ENCODE assay signal across 8 mouse cellular contexts in genomic region chr2:90490279-90491046, GRCm38 (mm10).
A peak's percentile ranks its signal among the peaks of the same experiment; 100 is the strongest.
DNase-seq lines count a peak whose midpoint lies in the region; ATAC-seq and TF ChIP-seq lines count a peak whose summit lies in the region.

No protein-coding gene starts in this region.

- no peak overlapping the region for H3K27ac ChIP-seq in midbrain, embryonic 11.5 days (ENCODE audit: low read depth, low read length)
- no peak overlapping the region for H3K27ac ChIP-seq in midbrain, embryonic 10.5 days (replicated peaks)
- H3K27ac ChIP-seq in stomach, postnatal 0 days (replicated peaks) = peak overlapping the region; percentile 45

- intact Hi-C loops in left cerebral cortex, postnatal 14 days (cut with DNase I) = no loop called here

- no peak overlapping the region for H3K4me2 ChIP-seq in midbrain, embryonic 11.5 days
- H3K4me2 ChIP-seq in stomach, postnatal 0 days (replicated peaks; ENCODE audit: low read depth) = peak overlapping the region; percentile 23; the same call in 1 of the 2 replicates

- H3K4me1 ChIP-seq in midbrain, embryonic 11.5 days (ENCODE audit: control insufficient read depth, insufficient read depth, low read length) = peaks cover 9% of the 10 kb centered on the region
- peaks cover 36% of the 10 kb centered on the region for H3K4me1 ChIP-seq in midbrain, embryonic 10.5 days
- H3K4me1 ChIP-seq in megakaryocyte, embryonic 14.5 days = peaks cover 100% of the 10 kb centered on the region
- peaks cover 7% of the 10 kb centered on the region; the same call in 1 of the 2 replicates for H3K4me1 ChIP-seq in stomach, postnatal 0 days (replicated peaks; ENCODE audit: control insufficient read depth, insufficient read depth)

- no peak overlapping the region for H3K4me3 ChIP-seq in midbrain, embryonic 11.5 days (ENCODE audit: low read depth, low read length)
- H3K4me3 ChIP-seq in midbrain, embryonic 10.5 days = no peak overlapping the region
- peak overlapping the region; percentile 87 for H3K4me3 ChIP-seq in megakaryocyte, embryonic 14.5 days (replicated peaks)
- H3K4me3 ChIP-seq in stomach, postnatal 0 days (ENCODE audit: low read depth, low read length) = no peak overlapping the region

- no peaks in the 10 kb centered on the region for H3K9me3 ChIP-seq in midbrain, embryonic 11.5 days (ENCODE audit: control insufficient read depth, low read length)
- no peaks in the 10 kb centered on the region for H3K9me3 ChIP-seq in midbrain, embryonic 10.5 days (replicated peaks)
- no peaks in the 10 kb centered on the region for H3K9me3 ChIP-seq in megakaryocyte, embryonic 14.5 days
- H3K9me3 ChIP-seq in stomach, postnatal 0 days (ENCODE audit: control insufficient read depth, low read length) = no peaks in the 10 kb centered on the region

- H3K36me3 ChIP-seq in midbrain, embryonic 11.5 days (ENCODE audit: control insufficient read depth, insufficient read depth, low read length) = no peaks in the 10 kb centered on the region
- no peaks in the 10 kb centered on the region for H3K36me3 ChIP-seq in midbrain, embryonic 10.5 days
- H3K36me3 ChIP-seq in megakaryocyte, embryonic 14.5 days (replicated peaks; ENCODE audit: low read length) = peaks cover 54% of the 10 kb centered on the region
- no peaks in the 10 kb centered on the region for H3K36me3 ChIP-seq in stomach, postnatal 0 days (ENCODE audit: control insufficient read depth, insufficient read depth, low read length)

- 48% methylated on average over 13 of the region's 13 CpGs for WGBS in midbrain, embryonic 11.5 days
- WGBS in midbrain, embryonic 10.5 days = 55% methylated on average over 13 of the region's 13 CpGs
- 12% methylated on average over 13 of the region's 13 CpGs for WGBS in stomach, postnatal 0 days

- H3K27me3 ChIP-seq in midbrain, embryonic 11.5 days (ENCODE audit: control insufficient read depth, insufficient read depth, low read length) = no peaks in the 10 kb centered on the region
- no peaks in the 10 kb centered on the region for H3K27me3 ChIP-seq in midbrain, embryonic 10.5 days (ENCODE audit: low read depth, poor library complexity, severe bottlenecking)
- no peaks in the 10 kb centered on the region for H3K27me3 ChIP-seq in megakaryocyte, embryonic 14.5 days (replicated peaks)
- no peaks in the 10 kb centered on the region for H3K27me3 ChIP-seq in stomach, postnatal 0 days (ENCODE audit: control insufficient read depth, insufficient read depth, low read length)

- no peak for TF ChIP-seq EP300 in stomach, postnatal 0 days (optimal IDR thresholded peaks at IDR 0.05)

- no peak overlapping the region for H3K9ac ChIP-seq in midbrain, embryonic 11.5 days (ENCODE audit: low read length)
- H3K9ac ChIP-seq in stomach, postnatal 0 days (ENCODE audit: low read length) = no peak overlapping the region

- TF ChIP-seq CTCF in stomach, postnatal 0 days (IDR thresholded peaks at IDR 0.05; ENCODE audit: low read depth) = no peak

- peak; percentile 47; the same call in 1 of the 2 replicates for ATAC-seq in cerebellum, adult (ENCODE audit: insufficient number of reproducible peaks, low FRiP score, low TSS enrichment)
- peak; percentile 49; the same call in 1 of the 2 replicates for ATAC-seq in midbrain, embryonic 11.5 days (ENCODE audit: low FRiP score)
- peak; percentile 86 for ATAC-seq in stomach, postnatal 0 days (ENCODE audit: low FRiP score, low TSS enrichment)

- no peak for DNase-seq in cerebellum, postnatal 4 days (ENCODE audit: low spot score in 2 of 2)
- DNase-seq in midbrain, embryonic 11.5 days (ENCODE audit: low spot score, missing footprints) = no peak
- no peak for DNase-seq in midbrain, embryonic 10.5 days (ENCODE audit: low spot score)
- DNase-seq in stomach, postnatal 0 days (ENCODE audit: low spot score) = peak; percentile 55
- no peak for DNase-seq in left cerebral cortex, postnatal 14 days (ENCODE audit: low spot score in 2 of 2)
- no peak for DNase-seq in thymus, postnatal 10 days (ENCODE audit: low spot score in 2 of 2)
